Mouse (Mus musculus) thymus, adult 2 months (tissue): ENCODE measurements around the gene Serpina7.

Experiments used
- CTCF ChIP-seq: fragments of 200-500 bp; IDR thresholded peaks from 2 replicates; pipeline ENCODE4 v1.5.1; 2012; ENCODE audit warnings: mild to moderate bottlenecking, control low read depth, low read length, moderate library complexity, borderline replicate concordance; ENCODE audit not compliant: control insufficient read depth, poor library complexity, insufficient read depth; ENCODE audit errors: extremely low read depth
- POLR2A ChIP-seq: fragments of 200-500 bp; IDR thresholded peaks from 2 replicates; pipeline ENCODE4 v1.6.1; 2012; ENCODE audit warnings: mild to moderate bottlenecking, low read length, control low read depth, moderate library complexity; ENCODE audit not compliant: control insufficient read depth, poor library complexity, insufficient read depth; ENCODE audit errors: extremely low read depth

DNA sequence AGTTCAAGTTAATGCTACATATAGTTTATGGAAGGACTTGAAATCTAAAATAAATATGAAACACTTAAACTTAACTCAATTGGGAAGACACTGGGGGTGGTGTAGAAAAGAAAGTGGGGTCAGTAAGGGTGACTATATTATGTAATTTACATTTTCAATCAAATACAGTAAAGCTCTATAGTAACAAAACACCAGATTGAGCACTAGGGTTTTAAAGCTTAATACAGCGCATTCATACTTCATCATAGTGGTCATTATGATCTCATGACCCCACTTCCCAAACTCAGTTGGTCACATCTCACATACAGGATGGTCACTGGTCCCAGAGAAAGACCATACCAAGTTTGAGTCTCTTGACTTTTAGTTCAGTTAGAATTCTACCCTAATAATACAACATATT, 907 bp upstream of the Serpina7 start, which contains the start of gene 4930513O06Rik:
- TF ChIP-seq CTCF (no peak), POLR2A (no peak)
